Mouse (Mus musculus): Measurements from ENCODE around the gene Pofut2.
"Not testable (repeated sequence)": the region's sequence is repeated elsewhere in the genome, so short reads cannot be mapped to it uniquely, and the experiment has no call there.

The Pofut2 gene

DNA sequence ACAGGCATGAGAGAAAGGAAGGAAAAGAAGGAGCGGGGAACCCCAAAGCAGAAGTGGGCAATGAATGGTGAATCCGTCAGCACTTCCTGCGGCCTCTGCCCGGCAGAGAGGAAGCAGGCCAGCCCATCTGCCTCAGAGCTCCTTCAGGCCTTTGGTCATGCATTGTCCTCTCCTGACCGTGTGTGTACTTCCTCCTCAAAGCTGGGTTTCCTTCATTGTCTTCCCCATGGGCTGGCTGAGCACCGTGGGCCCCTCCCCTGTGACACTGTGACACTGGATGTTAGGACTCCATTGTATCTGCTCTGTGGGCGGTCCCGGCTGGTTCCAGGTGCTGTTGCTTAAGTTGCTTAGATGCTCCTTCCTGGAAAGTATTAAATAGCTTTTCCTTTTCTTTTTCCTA, 7.3 kb downstream of the Pofut2 start:
- DNase-seq (ENCODE audit: low spot score in 2 of 2): no peak

DNA sequence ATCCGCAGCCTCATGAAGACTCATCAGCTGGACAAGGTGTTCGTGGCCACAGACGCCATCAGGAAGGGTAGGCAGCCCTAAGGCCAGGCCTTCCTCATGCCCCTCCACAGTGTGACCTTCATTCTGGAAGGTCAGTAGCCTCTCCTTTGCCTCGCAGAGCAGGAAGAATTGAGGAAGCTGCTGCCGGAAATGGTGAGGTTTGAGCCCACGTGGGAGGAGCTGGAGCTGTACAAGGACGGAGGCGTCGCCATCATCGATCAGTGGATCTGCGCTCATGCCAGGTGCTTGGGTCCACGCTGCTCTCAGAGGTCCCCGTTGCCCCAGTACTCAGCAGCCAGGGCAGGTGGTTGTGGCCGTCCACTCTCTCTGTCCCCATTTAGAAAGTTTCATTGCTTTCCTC, 8.0 kb downstream of the Pofut2 start:
- DNase-seq (ENCODE audit: low spot score in 2 of 2): no peak

DNA sequence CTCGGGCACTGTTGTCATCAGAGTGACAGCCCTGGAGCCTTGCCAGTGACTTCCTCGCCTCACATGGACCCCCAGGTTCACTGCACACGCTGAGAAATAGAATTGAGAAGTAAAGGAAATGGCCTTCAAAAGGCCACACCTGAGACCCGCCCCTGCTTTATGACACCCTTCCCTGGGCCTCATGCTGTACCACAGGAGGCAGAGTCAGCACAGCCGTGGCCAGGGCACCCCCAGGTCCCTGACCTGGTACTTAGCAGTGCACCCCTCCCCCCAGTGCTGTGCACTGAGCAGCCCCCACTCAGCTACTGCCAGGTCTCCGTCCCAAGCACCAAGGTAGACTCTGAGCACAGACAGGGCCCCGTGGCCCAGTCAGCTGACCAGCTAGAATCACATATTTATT, 10.1 kb downstream of the Pofut2 start:
- DNase-seq (ENCODE audit: low spot score in 2 of 2): no peak

DNA sequence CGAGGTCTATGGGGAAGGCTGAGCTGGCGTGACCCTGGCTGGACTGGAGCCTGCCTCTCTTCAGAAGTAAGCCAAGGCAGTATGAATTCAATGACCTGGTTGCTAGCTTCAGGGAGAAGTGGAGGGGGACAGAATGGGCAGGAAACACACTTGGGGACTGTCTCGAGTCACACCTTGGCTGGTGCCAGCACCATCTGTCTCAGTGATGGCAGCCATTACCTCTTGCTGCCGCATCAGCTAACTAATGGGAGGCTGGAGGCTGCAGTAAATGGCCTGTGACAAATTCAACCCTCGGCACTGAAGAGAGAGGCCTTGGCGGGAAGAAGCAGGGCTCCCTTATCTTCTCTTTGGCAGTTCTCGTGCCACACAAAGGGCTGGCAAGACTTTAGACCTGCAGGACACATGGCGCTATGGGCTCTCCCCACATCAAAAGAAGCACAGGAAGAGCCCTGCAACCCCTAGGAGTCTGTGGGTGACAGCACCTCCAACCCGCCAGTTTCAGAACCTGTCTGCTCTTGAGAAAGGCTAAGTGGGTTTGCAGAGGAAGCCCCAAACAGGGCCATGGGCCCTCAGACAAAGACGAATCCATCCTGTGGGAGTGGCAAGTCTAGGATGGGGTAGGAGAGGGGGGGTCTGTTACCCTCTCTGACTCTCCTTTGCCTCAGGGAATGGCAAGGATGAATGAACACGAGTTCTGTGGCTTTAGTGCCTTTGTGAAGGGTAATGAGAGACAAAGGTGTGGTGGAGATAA, 14.1 kb downstream of the Pofut2 start:
- DNase-seq (ENCODE audit: low spot score in 2 of 2): no peak

DNA sequence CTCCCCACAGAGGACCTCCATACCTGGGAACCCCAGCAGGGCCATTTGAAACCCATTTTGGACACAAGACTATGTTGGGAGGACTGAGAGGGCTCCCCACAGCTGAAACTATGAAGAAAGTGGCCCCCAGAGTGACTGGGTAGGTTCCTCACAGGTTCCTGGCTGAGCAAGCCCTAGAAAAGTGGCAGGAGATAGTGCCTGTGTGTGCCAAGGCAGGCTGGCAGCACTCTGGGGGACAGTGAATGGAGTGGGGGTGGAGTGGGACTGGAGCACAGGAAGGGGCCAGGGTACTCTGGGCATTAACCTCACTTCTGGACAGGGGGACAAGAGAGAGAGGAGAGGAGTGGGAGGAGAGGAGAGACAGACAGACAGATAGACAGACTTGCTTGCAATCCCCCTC, 14.8 kb downstream of the Pofut2 start:
- DNase-seq (ENCODE audit: low spot score in 2 of 2): no peak

DNA sequence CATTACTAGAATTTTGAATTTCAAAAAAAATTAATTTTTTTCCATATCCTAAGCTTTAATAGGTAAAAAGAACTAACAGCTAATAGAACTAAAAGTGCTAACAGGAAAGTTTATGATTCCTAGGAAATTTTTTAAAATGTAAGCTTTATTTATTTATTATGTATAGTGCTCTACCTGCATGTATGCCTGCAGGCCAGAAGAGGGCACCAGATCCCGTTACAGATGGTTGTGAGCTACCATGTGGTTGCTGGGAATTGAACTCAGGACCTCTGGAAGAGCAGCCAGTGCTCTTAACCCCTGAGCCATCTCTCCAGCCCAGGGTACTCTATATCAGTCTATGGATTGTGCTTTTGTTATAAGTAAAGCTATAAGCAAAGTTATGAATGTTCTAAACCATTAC, 23.1 kb downstream of the Pofut2 start:
- DNase-seq (ENCODE audit: low spot score in 2 of 2): not testable (repeated sequence)

DNA sequence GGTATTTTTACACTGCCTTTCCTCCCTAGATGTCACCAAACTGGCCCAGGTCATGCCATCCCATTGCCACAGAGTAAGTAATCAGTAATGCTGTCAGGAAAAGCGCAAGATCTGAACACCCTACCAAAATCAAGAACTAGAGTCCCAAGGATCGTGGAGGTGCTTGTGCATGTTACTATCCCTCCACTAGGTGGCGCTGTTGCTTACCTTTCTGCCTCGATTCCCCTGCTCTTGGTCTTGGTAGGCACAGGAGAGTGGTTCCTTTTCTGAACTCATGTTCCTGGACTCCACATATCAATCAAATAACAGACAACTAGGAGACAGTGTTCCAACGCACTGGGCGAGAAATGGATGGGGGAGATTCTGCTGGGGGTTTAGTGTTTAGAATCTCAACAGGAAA, 23.8 kb downstream of the Pofut2 start:
- DNase-seq (ENCODE audit: low spot score in 2 of 2): peak in 1 of 2 experiments; percentile 33

DNA sequence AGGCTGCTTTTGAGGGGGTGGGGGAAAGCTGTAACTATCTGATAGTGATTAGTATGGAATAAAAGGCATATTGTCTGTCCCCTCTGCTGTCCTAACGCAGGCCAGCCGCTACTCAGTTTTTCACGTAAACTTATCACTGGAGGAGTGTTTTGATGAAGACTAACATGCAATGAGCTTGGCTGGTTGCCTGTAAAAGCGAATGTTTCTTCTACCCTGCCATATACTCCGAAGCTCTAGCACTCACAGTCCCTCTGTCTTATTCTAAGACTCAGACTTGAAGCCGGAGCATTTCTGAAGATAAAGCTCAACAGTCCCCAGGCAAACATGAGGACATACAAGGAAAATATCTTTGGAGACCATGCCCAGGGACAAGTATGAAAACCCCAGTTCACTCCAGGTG, 25.8 kb downstream of the Pofut2 start:
- DNase-seq (ENCODE audit: low spot score in 2 of 2): no peak

DNA sequence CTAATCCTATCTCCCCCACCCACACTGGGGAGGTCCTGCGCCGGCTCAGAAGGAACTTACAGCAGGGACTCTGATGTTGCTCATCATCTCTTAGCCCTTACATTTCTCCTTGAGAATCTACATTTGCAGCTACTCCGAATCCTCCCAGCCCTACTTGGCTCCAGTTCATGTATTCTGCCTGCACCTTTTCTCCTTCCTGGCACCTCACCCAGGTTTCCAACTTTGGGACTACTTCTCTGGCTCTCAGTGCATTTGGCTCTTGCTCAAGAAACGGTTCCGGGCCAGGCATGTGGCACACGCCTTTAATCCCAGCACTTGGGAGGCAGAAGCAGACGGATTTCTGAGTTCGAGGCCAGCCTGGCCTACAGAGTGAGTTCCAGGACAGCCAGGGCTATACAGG, 28.6 kb downstream of the Pofut2 start:
- no peak for DNase-seq (ENCODE audit: low spot score in 2 of 2)

DNA sequence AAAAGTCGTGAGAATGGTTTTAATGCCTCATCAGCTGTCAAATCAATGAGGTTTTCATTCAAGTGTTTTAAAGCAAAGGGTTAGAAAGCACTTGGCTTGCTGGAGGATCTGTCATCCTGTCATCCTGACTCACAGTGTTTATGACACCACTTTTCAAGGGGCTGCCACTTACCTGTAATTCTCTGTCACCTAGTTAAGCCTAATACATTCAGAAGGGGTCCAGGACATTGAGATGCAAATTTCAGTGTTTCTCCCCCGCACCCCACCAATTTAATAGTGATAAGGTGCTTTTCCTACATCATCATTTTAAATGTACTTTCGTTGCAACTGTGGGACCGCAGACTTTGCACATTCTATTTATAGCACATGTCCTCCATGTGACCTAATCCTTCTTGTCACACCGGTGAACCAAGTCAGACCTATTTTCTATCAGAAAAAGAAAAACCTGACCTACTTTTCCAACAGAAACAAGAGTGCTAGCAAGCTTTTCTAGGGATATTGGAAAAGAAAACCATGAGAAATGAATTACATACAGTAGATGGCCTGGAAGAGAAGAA, 29.7 kb downstream of the Pofut2 start:
- DNase-seq (ENCODE audit: low spot score in 2 of 2): no peak

DNA sequence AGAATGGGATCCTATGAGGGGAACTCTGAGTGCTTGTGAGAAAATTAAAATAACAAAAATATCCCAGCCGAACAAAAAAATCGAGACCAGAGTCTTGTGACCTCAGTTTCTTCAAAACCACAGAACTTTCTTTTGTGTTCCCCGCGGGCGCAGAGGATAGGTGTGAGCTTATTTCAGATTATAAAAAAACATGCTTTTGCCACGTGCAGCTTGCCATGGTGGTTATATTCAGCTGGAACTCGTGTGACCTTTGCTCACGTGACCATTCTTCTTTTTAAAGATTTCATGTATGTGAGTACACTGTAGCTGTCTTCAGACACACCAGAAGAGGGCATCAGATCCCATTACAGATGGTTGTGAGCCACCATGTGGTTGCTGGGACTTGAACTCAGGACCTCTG, 30.5 kb downstream of the Pofut2 start:
- DNase-seq (ENCODE audit: low spot score in 2 of 2): no peak

DNA sequence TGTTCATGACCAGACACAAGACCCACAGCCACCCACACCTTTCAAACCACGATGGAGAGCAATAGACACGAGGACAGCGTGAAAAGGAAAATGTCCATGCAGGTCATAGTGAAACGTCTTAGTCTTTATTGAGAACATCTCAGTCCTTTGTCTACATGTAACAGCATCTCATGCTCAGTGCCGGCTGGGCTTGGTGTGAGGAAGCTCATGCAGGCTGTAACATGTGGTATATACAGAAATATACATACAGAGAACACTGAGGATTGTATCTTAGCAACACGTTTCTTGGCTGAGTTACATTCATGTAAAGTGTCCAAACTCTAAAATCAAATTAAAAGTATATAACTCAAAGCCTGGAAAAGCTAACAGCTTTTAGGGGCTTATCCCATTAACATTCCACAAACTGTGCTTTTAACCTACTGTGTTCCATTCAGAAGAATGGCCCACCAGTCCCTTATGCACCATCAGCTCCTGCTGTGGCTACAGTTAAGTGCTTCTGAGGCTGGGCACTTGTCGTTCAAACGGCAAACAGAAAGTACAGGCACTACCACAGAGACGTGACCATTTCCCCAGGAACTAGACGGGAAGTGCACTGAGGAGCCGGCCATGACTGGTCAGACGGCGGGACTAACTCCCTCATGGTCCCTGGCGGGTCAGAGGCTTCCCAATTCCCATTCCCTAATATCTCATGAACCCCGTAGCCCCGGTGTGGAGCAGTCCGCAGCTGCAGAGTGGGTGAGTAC, 31.8 kb downstream of the Pofut2 start:
- no peak for DNase-seq (ENCODE audit: low spot score in 2 of 2)

DNA sequence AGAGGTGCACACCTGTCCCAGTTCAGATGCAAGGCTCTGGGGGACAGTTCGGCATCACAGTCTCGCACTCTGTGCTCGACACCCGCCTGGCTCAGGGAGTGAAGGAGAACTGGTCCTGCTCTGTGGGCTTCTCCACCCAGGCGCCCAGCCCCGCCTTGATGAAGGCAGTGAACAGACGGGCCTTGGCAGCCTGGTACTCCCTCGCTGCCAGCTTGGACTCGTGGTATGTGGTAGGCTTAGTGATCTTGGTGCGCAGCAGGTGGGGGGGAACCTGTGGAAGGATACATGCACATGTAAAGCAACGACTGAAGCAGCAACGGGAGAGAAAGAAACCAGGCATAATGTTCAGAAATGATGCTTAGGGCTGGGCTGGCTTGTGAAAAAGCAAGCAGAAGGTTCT, 35.7 kb downstream of the Pofut2 start:
- DNase-seq (ENCODE audit: low spot score in 2 of 2): peak in 1 of 2 experiments; percentile 33

DNA sequence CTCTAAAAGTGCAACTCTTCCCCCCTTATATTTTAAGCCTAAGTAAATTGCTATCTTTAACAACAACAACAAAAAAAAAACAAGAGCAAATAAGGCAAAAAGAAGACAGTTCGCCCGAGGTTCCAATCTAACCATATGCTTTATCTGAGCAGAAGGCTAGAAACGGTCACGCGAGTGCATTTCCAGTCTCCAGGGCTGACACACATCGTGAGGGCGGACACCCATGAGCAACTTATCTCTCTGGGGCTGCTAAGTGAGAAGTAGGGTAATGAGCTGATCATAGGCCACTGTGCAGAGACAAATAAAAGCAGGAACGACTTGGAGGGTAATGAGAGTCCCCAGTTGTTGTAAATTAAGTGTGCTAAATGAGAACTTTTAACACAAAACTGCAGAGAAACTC, 39.6 kb downstream of the Pofut2 start:
- DNase-seq (ENCODE audit: low spot score in 2 of 2): no peak

DNA sequence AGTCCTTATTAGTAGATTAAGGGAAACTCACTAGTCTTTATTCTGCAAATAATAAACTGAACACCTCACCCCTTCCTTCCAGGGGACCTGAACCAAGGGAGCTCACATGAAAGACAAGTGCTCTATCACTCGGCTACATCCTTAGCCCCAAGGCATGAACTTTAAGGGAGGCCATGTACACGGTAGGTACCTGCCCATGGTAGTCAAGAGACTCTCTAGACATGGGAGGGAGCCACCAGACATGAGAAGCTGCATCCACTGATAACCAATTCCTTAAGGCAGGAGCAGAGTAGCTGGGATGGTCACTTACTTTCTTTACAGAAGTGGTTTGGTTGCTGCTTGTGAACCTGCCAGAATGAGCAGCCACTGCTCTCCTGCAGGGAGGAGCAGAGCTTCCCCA, 40.2 kb downstream of the Pofut2 start:
- no peak for DNase-seq (ENCODE audit: low spot score in 2 of 2)

DNA sequence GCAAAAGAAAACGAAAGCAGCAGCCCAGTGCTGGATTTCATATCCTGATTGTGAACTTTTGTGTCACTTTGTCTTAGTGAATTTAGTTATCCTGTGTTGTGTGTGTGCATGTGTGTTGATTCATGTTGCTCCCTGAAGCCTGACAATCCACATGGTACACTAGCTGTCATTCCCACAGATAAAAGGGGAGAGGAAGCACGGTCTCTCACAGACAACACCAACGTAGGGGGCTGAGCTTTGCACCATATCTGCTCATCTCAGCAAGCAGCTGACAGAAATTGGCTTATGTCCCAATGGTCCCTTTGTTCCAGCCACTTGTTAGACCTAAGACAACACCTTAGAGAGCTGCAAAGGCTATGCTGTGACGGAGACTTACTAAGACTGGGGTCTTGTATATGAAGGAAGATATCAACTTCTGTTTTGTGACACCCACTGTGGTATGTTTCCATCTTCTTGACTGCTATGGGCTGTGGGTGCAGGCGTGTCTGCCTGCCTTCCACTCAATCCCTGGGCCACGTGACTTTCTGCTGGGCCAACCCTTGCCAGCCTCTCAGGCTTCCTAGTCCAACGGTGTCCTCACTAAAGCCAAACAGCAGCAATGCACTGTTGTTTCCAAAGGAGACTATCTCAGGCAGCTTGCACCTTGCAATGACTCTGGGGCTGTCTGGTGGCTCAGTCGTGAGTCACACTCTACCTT, 41.4 kb downstream of the Pofut2 start:
- DNase-seq (ENCODE audit: low spot score in 2 of 2): no peak

DNA sequence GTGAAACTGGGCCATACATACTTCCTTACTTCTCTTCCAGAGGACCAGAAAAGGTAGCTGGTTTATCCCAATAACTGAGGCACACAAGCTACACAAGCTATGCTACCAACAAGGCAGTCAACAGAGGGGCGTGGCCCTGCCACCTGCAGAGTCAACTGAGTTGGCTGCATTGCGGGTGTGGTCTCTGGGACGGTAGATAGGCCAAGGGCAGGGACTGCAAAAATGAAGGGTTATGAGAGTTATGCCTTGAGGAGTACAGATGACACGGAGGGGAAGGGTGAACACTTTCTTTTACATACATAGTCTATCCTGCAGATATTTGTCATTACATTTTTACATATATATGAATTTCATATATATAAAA, 41.9 kb downstream of the Pofut2 start:
- no peak for DNase-seq (ENCODE audit: low spot score in 2 of 2)

DNA sequence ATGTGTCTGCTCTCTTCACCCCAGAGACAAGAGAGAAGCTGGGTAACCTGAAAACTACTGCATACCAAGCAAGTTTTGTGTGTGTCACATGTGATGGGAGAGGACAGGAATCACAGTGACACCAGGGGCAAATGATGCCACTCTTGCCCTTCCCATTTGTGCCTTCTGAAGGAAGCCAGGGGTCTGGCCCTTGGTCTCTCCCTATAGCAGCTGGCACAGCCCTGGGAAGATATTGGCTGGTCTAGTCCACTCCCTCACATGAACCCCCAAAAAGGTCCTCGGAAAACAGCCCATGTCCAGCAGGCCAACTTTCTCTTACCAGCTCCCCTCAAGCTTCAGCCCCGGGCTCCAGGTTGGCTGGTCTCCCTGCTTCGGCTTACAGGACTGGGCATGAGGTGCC, 45.3 kb downstream of the Pofut2 start:
- no peak for DNase-seq (ENCODE audit: low spot score in 2 of 2)

DNA sequence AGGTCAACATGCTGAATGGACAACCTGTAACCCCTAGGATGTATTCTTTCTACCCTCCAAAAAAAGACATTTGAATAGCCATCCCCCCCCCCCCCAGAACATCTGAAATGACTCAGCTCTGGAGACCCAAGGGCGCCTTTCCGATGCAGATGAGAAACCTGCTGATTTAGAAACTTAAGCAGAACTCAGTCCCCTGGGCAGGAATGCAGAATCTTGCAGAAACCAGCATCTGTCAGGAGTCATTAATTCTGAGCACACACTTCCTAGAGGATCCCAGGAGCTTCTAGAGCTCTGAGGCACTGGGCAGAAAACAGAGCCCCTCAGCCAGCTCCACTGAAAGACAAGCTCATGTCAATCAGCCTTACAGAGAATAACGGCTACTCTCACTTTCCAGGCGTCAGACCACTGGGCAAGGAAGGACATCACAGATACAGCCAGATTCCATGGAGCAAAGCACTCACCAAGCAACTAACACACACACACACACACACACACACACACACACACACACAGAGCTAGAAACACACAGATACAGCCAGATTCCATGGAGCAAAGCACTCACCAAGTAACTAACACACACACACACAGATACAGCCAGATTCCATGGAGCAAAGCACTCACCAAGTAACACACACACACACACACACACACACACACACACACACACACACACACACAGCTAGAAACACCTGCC, 46.0 kb downstream of the Pofut2 start:
- no peak for DNase-seq (ENCODE audit: low spot score in 2 of 2)

DNA sequence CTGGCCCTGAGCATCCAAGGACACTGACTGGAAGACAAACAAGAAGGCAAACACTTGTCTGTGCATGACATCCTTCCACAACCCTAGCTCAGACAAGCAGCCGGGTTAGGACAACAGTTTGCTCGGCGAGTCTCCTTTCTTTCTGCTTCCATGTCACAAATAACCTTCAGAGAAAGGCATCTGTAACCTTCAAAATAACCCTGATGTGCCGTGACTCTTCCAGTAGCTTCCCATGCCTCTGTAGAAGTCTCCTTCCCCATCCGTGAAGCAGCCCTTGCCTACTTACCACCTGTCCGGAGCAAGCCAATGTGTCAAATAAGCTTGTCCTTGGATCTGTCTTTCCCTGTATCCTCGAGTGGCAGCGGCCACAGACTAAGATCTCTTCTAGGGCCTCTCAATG, 46.7 kb downstream of the Pofut2 start:
- no peak for DNase-seq (ENCODE audit: low spot score in 2 of 2)

DNA sequence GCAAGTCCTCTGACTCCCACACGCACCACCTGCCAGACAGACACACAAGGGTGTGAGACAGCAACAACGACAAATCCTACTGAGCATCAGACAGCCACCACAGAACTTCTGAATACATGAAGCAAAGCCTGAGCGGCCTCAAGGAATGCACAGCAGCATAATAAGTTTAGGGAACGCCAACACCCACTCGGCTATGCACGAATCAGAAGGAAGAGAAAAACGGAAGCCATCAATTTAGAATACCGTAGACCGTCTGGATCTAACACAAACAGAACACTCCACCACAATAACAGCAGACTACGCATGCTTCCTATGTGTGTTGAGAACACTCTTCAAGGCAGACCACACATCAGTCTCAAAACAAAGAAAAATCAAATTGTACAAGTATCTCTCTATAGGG, 50.0 kb downstream of the Pofut2 start:
- DNase-seq (ENCODE audit: low spot score in 2 of 2): no peak

DNA sequence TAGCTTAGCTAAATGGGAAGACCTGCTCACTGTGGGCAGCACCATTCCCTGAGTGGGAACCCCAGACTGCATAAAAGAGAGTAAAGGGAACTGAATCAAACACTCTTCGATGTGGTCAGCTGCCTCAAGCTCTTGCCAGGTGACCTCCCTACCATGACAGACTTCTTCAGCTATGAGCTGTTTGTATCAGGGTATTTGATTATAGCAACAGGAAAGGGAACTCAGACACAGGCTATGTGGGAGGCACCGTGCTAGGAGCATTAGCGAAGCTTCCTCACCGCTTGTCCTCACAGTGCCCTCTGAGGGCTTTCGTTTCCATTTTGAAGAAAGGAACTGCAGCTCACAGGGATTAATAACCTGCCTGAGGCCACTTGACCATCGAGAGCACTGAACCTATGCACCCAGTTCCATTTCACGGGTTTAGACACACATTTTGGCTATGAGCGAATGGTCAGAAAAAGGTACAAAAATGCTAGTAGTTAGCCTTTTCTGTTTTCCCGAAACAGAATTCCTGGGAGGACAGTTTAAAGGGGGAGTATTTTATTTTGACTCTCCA, 55.8 kb downstream of the Pofut2 start:
- no peak for DNase-seq (ENCODE audit: low spot score in 2 of 2)

Data from right cerebral cortex, postnatal 36 days (tissue).